Mouse (Mus musculus) pancreas, adult 10 weeks (tissue): Measurements from ENCODE around the gene Gtpbp10. TPM values are rescaled to one million over a fixed set of nuclear protein-coding genes. Genes with fewer than 3 reads are reported as not detected.

Experiments
- polyA plus RNA-seq: library from polyadenylated mRNA; stranded (reverse); fragments of 350-450 nt; fragmentation: Illumina TruSeq; extraction: RNeasy Lipid Tissue Mini Kit (QIAGEN cat#74804); gene quantifications from one replicate; pipeline ENCODE4 v1.2.3, GENCODE M21; 2015; ENCODE audit warnings: low read depth, low replicate concordance; ENCODE audit not compliant: insufficient read depth

Gene Gtpbp10
- 2.6 TPM for polyA plus RNA-seq

DNA sequence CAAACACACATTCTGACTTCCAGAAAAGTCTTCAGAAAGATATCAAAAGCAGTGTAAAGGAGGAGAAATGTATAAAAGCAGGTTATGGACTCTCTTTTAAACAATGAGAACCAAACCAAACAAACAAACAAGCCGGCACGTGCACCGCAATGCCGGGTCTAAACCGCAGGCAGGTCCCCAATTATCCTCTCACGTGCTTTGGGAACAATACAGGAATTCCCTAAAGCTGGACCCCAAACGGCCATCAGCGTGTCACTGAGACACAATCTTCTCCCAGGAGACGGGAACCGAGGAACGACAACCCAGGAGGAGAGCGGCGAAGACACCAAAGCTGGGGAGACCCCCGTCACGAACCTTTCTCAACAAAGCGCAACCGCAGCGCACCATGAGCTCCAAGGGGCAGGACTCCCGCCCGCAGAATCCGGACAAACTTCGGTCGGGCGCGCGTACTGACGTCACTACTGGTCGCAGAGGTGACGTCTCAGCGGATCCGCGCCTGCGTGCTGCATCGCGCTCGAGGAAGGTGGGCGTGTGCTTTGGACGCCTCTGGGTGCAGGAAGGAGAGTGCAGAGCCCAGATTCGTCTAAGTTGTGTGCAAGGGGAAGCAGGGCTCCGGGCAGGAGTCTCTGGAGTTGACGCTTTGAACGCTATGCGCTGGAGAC, at the start of gene Gtpbp10:
TSS of gene Gtpbp10 (minus strand) at position 460 of the 662 bp plus-strand sequence.

DNA sequence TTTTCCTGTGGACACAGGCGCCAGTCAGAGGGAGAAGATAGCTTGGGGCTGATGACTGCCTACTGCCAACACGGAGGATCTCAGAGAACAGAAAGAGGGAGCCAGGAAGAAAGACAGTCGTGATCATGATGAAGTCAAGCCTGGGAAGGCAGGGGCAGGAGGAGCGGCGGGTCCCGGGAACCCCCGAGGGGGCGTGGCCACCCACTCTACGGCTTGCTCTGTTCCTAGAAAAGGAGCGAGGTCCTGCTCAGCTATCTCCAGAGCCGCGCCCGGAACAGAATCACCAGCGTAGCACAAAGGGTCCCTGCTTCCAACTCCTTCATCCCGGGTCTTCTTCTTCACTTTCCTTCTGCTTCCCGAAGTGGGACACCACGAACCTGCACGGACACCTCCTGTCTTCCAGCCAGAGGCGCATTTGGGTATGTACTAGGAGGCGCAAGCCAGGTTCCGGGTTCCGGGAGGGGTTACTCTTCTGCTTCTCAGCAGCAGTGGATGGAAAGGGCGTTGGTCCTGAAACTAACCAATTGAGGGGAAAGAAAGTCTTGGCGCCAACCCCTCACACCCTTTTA, 14.5 kb upstream of the Gtpbp10 start, which contains the start of gene Gm8773:
TSS of gene Gm8773 (plus strand) at position 51 of the 569 bp plus-strand sequence.

DNA sequence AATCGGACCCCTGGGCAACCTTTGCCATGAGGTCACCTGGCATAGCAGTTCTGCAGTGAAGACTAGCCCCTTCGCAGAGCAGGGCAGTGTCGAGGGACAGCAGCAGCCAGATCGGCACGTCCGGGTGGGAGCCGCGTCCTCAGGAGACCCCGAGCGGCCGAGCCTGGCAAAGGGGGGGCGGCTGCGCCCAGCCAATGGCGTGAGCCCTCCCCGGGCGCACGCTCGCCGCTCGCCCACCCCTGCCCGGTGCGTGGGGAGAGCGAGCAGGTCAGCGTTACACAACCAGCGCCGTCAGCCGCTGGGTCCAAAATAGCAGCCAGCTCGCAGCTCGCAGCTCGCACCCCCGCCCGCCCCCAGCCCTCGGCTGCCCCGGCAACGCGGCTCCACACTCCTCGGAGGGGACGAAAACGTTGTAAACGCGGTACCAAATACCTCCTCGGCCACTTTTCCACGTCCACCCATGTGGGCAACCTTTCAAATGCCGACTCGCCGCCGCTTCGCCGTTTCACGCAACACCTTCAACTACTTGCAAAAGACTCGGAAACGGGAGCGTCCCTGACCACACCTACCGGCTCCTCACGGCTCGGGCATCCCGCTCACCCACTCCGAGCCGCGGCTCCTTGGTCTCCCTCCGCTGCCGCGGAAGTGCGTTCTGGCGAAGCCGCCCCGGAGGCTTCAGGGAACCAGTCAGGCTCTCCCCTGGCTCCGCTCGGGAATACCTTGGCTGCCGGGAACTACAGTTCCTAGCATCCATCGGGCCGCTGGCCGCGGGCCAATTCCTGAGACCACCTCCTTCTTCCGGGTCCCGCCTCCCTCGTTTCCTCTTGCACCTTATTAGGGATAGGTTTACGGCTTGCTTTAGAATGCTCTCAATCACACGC, 44.9 kb downstream of the Gtpbp10 start, which contains the start of gene Cldn12:
TSS of gene Cldn12 (minus strand) at position 763 of the 881 bp plus-strand sequence.

Other genes starting within 250 kb of the Gtpbp10 start
- 2.4 TPM for gene Cdk14, start 139.2 kb downstream of the Gtpbp10 start, polyA plus RNA-seq
- not detected for gene 1700015F17Rik, start 80.4 kb downstream of the Gtpbp10 start, polyA plus RNA-seq
- 3.5 TPM for gene Cldn12, start 44.6 kb downstream of the Gtpbp10 start, polyA plus RNA-seq
- gene Gm8773, start 14.3 kb upstream of the Gtpbp10 start, polyA plus RNA-seq, result not detected
- gene Cfap69, start 104.7 kb upstream of the Gtpbp10 start, polyA plus RNA-seq, result 2.2 TPM
- gene Steap2, start 135.0 kb upstream of the Gtpbp10 start, polyA plus RNA-seq, result 1.8 TPM
- not detected for gene Steap1, start 189.8 kb upstream of the Gtpbp10 start, polyA plus RNA-seq